Mouse (Mus musculus) ovary, postnatal 36 days (tissue): Measurements from ENCODE around the gene Rasgrp2.

Source experiments
- DNase-seq: peaks from one replicate; pipeline ENCODE4 v3.0.0; 2022; ENCODE audit warnings: low spot score, mixed read lengths

The Rasgrp2 gene

GRCm38 (mm10) chr19:6399285-6400095, at the start of gene Rasgrp2:
Rasgrp2 (plus strand) TSS chr19:6399340.
- DNase-seq = peak; percentile 51

DNA sequence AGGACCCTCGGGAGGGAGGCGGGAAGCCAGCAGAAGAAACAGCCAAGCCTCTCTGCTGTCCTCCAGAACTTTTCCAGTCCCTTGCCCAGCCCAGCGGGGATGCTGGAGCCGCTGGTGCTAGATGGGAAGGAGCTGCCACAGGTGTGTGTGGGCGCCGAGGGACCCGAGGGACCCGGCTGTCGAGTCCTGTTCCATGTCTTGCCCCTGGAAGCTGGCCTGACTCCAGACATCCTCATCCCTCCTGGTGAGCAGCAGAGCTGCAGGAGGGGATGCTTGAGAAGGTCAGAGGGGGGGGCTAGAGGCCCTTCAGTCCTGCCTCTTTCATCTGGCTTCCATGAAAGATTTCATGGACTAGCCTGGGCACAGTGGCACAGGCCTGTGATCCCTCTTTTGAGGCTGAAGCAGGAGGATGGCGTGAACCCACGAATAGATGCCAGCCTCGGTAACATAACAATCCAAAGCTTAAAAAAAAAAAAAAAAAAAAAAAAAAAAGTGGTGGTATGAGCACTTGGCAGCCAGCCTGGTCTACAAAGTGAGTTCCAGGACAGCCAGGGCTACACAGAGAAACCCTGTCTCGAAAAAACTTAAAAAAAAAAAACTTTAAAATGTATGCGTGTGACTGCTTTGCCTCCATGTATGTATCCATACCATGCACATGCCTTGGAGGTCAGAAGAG, 47.6 kb upstream of the Rasgrp2 start:
- DNase-seq = no peak

- no peak for DNase-seq
These were observed 47.0 kb upstream of the Rasgrp2 start for GRCm38 (mm10) chr19:6352107-6352505.

- DNase-seq = no peak
These were observed 45.1 kb upstream of the Rasgrp2 start for GRCm38 (mm10) chr19:6354030-6354429.

GRCm38 (mm10) chr19:6361291-6361690, 37.8 kb upstream of the Rasgrp2 start:
- DNase-seq = no peak

GRCm38 (mm10) chr19:6363091-6363410, 36.1 kb upstream of the Rasgrp2 start:
- DNase-seq = no peak

DNA sequence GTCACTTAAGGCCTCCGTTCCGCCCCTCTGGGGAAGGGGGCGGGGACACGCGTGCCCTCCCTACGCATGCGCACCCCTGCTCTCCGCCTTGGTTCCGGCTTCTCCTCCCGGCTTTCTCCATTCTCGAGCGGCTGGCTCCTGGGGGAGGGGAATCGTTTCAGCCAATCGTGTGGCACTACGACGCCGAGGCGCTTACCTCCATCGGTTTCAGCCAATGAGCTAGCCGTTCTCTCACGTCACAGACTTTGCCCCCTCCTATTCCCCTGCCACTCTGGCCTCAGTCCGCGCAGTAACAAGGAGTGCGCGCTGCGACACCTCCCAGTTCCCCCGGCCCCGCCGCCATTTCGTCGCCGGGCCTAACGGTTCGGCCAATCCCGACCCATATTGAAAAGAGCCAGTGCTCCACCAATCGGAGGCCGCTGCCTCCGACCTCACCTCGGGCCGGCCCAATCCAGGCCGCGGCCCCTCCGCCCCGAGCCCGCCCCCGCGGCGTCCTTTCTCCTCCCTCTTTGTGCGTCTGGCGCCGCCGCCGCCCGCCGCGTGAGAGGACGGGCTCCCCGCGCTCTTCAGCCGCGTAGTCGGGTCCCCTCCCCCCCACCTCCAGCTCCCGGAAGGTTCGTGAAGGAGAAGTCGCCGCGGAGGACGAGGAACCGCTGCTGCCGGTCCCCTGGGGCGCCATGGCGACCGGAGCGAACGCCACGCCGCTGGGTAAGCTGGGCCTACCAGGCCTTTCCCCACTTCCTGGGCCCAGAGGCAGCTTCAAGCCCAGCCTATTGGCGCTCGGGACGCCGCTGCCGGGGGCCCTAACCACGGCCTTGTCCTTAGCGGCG, 35.5 kb upstream of the Rasgrp2 start, which contains the start of gene Sf1:
TSS of gene Sf1 (plus strand) at position 280 of the 830 bp plus-strand sequence.
- peak; percentile 100 for DNase-seq

DNA sequence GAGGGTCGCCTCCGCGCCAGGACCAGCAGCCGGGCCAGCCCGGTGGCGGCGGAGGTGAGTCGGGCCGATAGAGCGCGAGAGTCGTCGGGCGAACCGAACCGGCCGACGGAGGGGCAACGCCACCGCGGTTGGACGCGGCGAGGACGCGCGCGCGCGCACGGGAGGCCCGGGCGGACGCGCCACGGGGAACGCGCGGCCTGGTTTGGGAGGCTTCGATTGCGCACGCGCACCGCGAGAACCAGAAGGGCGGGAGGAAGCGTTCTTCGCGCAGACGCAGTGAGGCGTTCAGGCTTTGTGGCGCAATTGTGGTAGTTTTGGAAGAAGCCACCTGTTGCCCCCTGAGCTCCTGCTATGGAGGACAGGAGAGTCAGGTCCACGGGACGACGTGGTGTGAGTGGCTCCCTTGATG, 34.8 kb upstream of the Rasgrp2 start:
- DNase-seq = peak; percentile 90

GRCm38 (mm10) chr19:6364842-6365241, 34.3 kb upstream of the Rasgrp2 start:
- no peak for DNase-seq

GRCm38 (mm10) chr19:6370175-6370574, 29.0 kb upstream of the Rasgrp2 start:
- no peak for DNase-seq

DNA sequence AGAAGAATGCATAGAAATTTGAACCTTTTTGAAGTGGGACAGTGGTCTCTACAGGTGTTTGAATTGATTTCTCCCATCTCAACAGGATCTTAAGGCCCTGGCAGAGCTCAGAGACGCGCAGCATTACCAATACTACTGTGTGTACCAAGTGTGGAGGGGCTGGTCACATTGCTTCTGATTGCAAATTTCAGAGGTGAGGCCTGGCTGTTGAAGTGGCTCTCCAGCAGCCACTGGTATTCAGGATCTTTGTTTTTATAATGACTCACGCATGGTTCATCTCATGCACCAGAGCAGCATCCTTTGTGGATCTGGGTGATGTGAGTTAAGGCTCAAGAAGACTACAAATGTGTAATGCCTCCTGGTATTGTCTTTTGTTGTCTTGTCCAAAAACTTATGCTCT, 26.7 kb upstream of the Rasgrp2 start:
- DNase-seq = no peak

- peak; percentile 79 for DNase-seq
These were observed 25.4 kb upstream of the Rasgrp2 start for GRCm38 (mm10) chr19:6373539-6374400.

- no peak for DNase-seq
These were observed 24.6 kb upstream of the Rasgrp2 start for GRCm38 (mm10) chr19:6374571-6374970.

DNA sequence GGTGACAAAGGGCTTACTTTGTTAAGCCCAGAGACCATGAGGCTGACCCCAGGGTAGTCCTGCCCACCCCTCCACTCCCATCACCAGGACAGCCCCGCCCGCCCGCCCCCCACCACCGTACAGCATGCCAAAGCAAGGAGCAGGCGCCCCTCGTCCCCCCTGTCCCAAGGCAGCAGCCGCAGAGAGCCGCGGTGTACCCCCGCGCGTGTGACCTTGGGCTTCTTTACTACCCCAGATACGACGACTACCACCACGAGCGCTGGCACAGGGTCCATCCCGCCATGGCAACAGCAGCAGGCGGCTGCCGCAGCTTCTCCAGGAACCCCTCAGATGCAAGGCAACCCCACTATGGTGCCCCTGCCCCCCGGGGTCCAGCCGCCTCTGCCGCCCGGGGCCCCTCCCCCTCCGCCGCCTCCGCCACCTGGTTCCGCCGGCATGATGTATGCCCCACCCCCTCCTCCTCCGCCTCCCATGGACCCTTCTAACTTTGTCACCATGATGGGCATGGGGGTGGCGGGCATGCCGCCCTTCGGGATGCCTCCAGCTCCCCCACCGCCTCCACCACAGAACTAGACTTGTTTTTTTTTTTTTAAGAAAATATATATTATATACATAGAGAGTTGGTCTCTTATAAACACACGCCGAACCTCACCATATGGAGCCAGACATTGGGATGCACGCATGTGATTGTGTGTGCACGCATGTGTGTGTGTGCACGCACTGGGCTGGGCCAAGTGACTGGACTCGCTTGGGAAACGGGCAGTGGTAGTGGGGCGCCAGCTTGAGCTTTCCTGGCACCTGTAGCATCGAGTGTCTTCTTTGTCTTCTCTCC, 23.5 kb upstream of the Rasgrp2 start:
- no peak for DNase-seq

DNA sequence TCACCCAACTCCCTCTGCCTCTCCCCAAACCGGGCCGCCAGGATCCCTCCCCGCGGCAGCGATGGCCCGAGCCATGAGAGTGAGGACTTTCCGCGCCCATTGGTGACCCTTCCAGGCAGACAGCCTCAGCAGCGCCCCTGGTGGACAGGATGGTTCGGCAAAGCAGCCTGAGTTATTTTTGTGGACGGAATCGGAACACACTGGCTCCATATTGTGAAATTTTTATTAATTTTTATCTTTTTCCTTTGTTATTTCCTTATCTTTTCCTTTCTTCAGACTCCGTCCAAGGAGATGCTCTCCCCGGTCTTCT, 22.9 kb upstream of the Rasgrp2 start:
- peak; percentile 62 for DNase-seq

- DNase-seq = no peak
These were observed 22.5 kb upstream of the Rasgrp2 start for GRCm38 (mm10) chr19:6376643-6377042.

DNA sequence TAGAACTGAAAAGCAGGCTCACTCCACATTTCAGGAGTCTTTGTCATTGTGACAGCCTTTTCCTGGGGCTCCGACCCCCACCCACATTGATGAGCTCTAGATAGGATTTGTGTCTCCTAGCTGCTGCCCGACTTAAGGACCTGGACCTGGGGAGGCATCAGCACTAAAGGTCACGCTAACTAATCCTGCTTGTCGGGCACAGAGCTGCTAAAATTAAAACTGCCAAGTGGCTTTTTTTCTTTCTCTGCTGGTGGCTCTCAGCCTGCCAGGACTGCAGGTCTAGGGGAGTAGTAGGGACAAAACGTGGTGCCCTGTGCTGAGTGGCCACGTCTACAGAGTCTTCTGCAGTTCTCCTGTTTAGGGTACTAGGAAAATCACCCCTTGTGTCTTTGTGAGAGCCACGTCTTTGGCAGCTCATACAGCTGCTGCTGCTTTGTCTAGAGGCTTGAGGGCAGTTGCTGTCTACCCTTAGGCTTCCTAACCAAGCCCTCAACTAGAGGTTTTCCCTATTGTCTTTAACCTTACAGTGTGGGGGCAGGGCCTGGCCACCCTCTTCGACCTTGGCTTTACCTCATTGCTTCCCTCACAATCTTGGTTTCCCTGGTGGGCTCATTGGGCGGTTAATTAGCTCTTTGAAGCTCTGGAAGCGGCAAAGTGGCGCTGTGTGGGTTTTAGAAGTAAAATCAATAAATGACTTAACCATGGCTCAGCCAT, 21.7 kb upstream of the Rasgrp2 start:
- DNase-seq = no peak

- DNase-seq = no peak
These were observed 18.6 kb upstream of the Rasgrp2 start for GRCm38 (mm10) chr19:6380411-6381166.

DNA sequence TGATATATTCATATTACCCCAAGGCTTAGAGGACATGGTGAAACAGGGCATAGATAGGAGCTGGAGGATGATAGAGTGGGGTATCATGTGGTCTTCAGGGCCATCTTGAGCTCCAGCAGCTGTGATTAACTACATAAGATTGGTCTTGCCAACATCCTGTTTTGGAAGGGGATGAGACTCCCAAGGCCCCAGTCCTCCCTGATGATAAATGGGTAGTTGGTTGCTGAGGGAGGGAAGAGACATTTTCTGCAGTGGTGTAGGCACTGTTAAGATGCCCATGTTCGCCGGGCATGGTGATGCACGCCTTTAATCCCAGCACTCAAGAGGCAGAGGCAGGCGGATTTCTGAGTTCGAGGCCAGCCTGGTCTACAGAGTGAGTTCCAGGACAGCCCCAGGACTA, 17.9 kb upstream of the Rasgrp2 start:
- DNase-seq = no peak
